Mouse (Mus musculus) leukemia stem cell, adult 10-12 weeks (primary cell): ENCODE data around the gene Sco1. TPM values are rescaled to one million over a fixed set of nuclear protein-coding genes. Genes with fewer than 3 reads are reported as not detected.

Source experiments
- polyA plus RNA-seq: library from polyadenylated mRNA; stranded (reverse); fragments of >175 nt; gene quantifications from 2 replicates; pipeline ENCODE4 v1.2.3, GENCODE M21; 2012; ENCODE audit warnings: low replicate concordance

Gene Sco1
- 2.5 and 2.6 TPM in 2 replicates for polyA plus RNA-seq

GRCm38 (mm10) chr11:67052321-67052952 lies at the start of gene Sco1, which contains the start of gene Adprm:
TSS of gene Sco1 (plus strand) at chr11:67052670.
TSS of gene Adprm (minus strand) at chr11:67052594.

GRCm38 (mm10) chr11:67024867-67025477 lies 27.5 kb upstream of the Sco1 start, which contains the start of gene Tmem220:
TSS of gene Tmem220 (plus strand) at chr11:67025154.

GRCm38 (mm10) chr11:67078000-67078399 lies 25.5 kb downstream of the Sco1 start, which contains the start of gene Myh3:
TSS of gene Myh3 (plus strand) at chr11:67078300.

Other genes with a start within 250 kb of the Sco1 start
- gene Pirt, start 140.7 kb upstream of the Sco1 start, polyA plus RNA-seq: 0.07 TPM in 1 of 2 replicates, not detected in the other
- not detected in 2 replicates for gene Tmem238l, start 96.0 kb upstream of the Sco1 start, polyA plus RNA-seq
- gene Tmem220, start 27.5 kb upstream of the Sco1 start, polyA plus RNA-seq: not detected in 2 replicates
- 1.6 and 2.9 TPM in 2 replicates for gene Adprm, start 76 bp upstream of the Sco1 start, polyA plus RNA-seq
- not detected in 2 replicates for gene Myh3, start 25.6 kb downstream of the Sco1 start, polyA plus RNA-seq
- gene Myh2, start 118.4 kb downstream of the Sco1 start, polyA plus RNA-seq: 0.06 TPM in 1 of 2 replicates, not detected in the other
- gene Myh1, start 147.4 kb downstream of the Sco1 start, polyA plus RNA-seq: not detected in 2 replicates
- not detected in 2 replicates for gene Myh4, start 185.4 kb downstream of the Sco1 start, polyA plus RNA-seq
- gene Myh8, start 224.5 kb downstream of the Sco1 start, polyA plus RNA-seq: not detected in 2 replicates